Mouse (Mus musculus) liver, adult 2 months (tissue): ENCODE data around the gene Ralgps1. TPM values are rescaled to one million over a fixed set of nuclear protein-coding genes. Genes with fewer than 3 reads are reported as not detected.

Experiments
- DNase-seq: peaks from one replicate; pipeline ENCODE4 v3.0.0-alpha.2; 2011; ENCODE audit warnings: low read depth, low spot score; ENCODE audit errors: extremely low read depth
- H3K27ac ChIP-seq: fragments of 200-500 bp; replicated peaks from 2 replicates; pipeline ENCODE4 v1.5.1; 2012; ENCODE audit warnings: low read depth, mild to moderate bottlenecking, control low read depth, inconsistent platforms, low read length; ENCODE audit not compliant: insufficient read depth
- H3K27me3 ChIP-seq: fragments of 200-500 bp; 2 replicates; pipeline ENCODE4 v1.6.1; 2012; ENCODE audit warnings: mild to moderate bottlenecking, moderate library complexity, low read length, inconsistent platforms; ENCODE audit not compliant: control insufficient read depth, insufficient read depth
- H3K36me3 ChIP-seq: fragments of 200-500 bp; 2 replicates; pipeline ENCODE4 v1.6.1; 2012; ENCODE audit warnings: low read length, inconsistent platforms; ENCODE audit not compliant: control insufficient read depth, insufficient read depth
- H3K4me1 ChIP-seq: fragments of 200-500 bp; 2 replicates; pipeline ENCODE4 v1.6.1; 2011; ENCODE audit warnings: low read length; ENCODE audit not compliant: control insufficient read depth, insufficient read depth
- H3K4me3 ChIP-seq: fragments of 200-500 bp; 2 replicates; pipeline ENCODE4 v1.5.1; 2011; ENCODE audit warnings: low read depth, mild to moderate bottlenecking, control low read depth, low read length, moderate library complexity; ENCODE audit not compliant: insufficient read depth
- H3K79me2 ChIP-seq: fragments of 200-500 bp; 2 replicates; pipeline ENCODE4 v1.6.1; 2012; ENCODE audit warnings: inconsistent platforms, mild to moderate bottlenecking, low read length, moderate library complexity; ENCODE audit not compliant: control insufficient read depth, insufficient read depth
- H3K9ac ChIP-seq: fragments of 200-500 bp; 2 replicates; pipeline ENCODE4 v1.6.1; 2012; ENCODE audit warnings: low read depth, mild to moderate bottlenecking, control low read depth, inconsistent platforms, low read length
- CTCF ChIP-seq: fragments of 200-500 bp; IDR thresholded peaks from 2 replicates; pipeline ENCODE4 v1.5.1; 2011; ENCODE audit warnings: low read depth, low read length, control low read depth
- POLR2A ChIP-seq: fragments of 200-500 bp; IDR thresholded peaks from 2 replicates; pipeline ENCODE4 v1.6.1; 2011; ENCODE audit warnings: low read length, control low read depth; ENCODE audit not compliant: insufficient read depth; ENCODE audit errors: extremely low read depth
- WGBS: fragments of 180-500 bp; shearing (Covaris S2); methylation state at CpG from one replicate; pipeline ENCODE4 v1.1.7; 2018; 5-methylcytosine and 5-hydroxymethylcytosine counted together
- polyA plus RNA-seq: library from polyadenylated mRNA; depleted of rRNA; stranded (reverse); fragments of >200 nt; gene quantifications from 2 replicates; pipeline ENCODE4 v1.2.3, GENCODE M21; 2012
- total RNA-seq: library from RNA; depleted of rRNA; stranded (reverse); fragments of >200 nt; gene quantifications from 2 replicates; pipeline ENCODE4 v1.2.3, GENCODE M21; 2014

Ralgps1 gene
- total and polyA plus RNA-seq, 2 experiments, result 2.6 to 3.3 TPM

- Histone ChIP-seq H3K27ac (peak overlapping the region; percentile 36; the same call in 1 of the 2 replicates), H3K4me1 (peaks cover 35% of the 10 kb centered on the region), H3K79me2 (peaks cover 8% of the 10 kb centered on the region; the same call in 1 of the 2 replicates), H3K27me3 (no peaks in the 10 kb centered on the region), H3K9ac (no peak overlapping the region), H3K36me3 (no peaks in the 10 kb centered on the region), H3K4me3 (no peak overlapping the region)
- TF ChIP-seq CTCF (no peak), POLR2A (no peak)
- peak; percentile 74 for DNase-seq
- WGBS, result 49% methylated on average over 3 of the region's 3 CpGs
Observed at GRCm38 (mm10) chr2:33360564-33360963, 10.7 kb downstream of the Ralgps1 start.

GRCm38 (mm10) chr2:33359184-33359583 lies 12.1 kb downstream of the Ralgps1 start:
- Histone ChIP-seq H3K4me3 (no peak overlapping the region), H3K27ac (no peak overlapping the region), H3K4me1 (peaks cover 24% of the 10 kb centered on the region), H3K79me2 (peaks cover 8% of the 10 kb centered on the region; the same call in 1 of the 2 replicates), H3K27me3 (no peaks in the 10 kb centered on the region), H3K36me3 (no peaks in the 10 kb centered on the region), H3K9ac (no peak overlapping the region)
- DNase-seq, result no peak
- WGBS, result 92% methylated on average over 8 of the region's 8 CpGs
- TF ChIP-seq CTCF, result no peak
- TF ChIP-seq POLR2A, result no peak

GRCm38 (mm10) chr2:33357250-33357838 lies 13.9 kb downstream of the Ralgps1 start:
- H3K4me3 ChIP-seq, result no peak overlapping the region
- H3K36me3 ChIP-seq, result no peaks in the 10 kb centered on the region
- H3K9ac ChIP-seq, result no peak overlapping the region
- peaks cover 12% of the 10 kb centered on the region; the same call in 1 of the 2 replicates for H3K79me2 ChIP-seq
- 93% methylated on average over 7 of the region's 7 CpGs for WGBS
- no peak for DNase-seq
- H3K27me3 ChIP-seq, result no peaks in the 10 kb centered on the region
- H3K27ac ChIP-seq, result no peak overlapping the region
- peaks cover 16% of the 10 kb centered on the region for H3K4me1 ChIP-seq
- TF ChIP-seq POLR2A (no peak), CTCF (no peak)

GRCm38 (mm10) chr2:33355558-33355957 lies 15.7 kb downstream of the Ralgps1 start:
- no peak overlapping the region for H3K27ac ChIP-seq
- H3K9ac ChIP-seq, result no peak overlapping the region
- TF ChIP-seq POLR2A (no peak), CTCF (no peak)
- H3K4me1 ChIP-seq, result peaks cover 3% of the 10 kb centered on the region
- no peaks in the 10 kb centered on the region for H3K27me3 ChIP-seq
- no peak overlapping the region for H3K4me3 ChIP-seq
- H3K79me2 ChIP-seq, result peaks cover 12% of the 10 kb centered on the region; the same call in 1 of the 2 replicates
- 58% methylated on average over 6 of the region's 6 CpGs for WGBS
- peak; percentile 45 for DNase-seq
- no peaks in the 10 kb centered on the region for H3K36me3 ChIP-seq

- no peak for TF ChIP-seq CTCF
- no peak for TF ChIP-seq POLR2A
- Histone ChIP-seq H3K27ac (no peak overlapping the region), H3K27me3 (no peaks in the 10 kb centered on the region), H3K9ac (no peak overlapping the region), H3K79me2 (peaks cover 5% of the 10 kb centered on the region; the same call in 1 of the 2 replicates), H3K4me3 (no peak overlapping the region), H3K36me3 (no peaks in the 10 kb centered on the region), H3K4me1 (no peaks in the 10 kb centered on the region)
- 72% methylated on average over 5 of the region's 5 CpGs for WGBS
- no peak for DNase-seq
Observed at GRCm38 (mm10) chr2:33353432-33353831, 17.9 kb downstream of the Ralgps1 start.

- WGBS, result 91% methylated on average over 3 of the region's 3 CpGs
- no peak for TF ChIP-seq POLR2A
- TF ChIP-seq CTCF, result no peak
- Histone ChIP-seq H3K27me3 (no peaks in the 10 kb centered on the region), H3K36me3 (no peaks in the 10 kb centered on the region), H3K4me3 (no peak overlapping the region), H3K4me1 (no peaks in the 10 kb centered on the region), H3K9ac (no peak overlapping the region), H3K79me2 (peaks cover 5% of the 10 kb centered on the region; the same call in 1 of the 2 replicates), H3K27ac (no peak overlapping the region)
- no peak for DNase-seq
Observed at GRCm38 (mm10) chr2:33351449-33351848, 19.8 kb downstream of the Ralgps1 start.
